Mouse (Mus musculus) brain, adult 10 weeks (tissue): ENCODE results near the gene Foxa2. TPM values are rescaled to one million over a fixed set of nuclear protein-coding genes. Genes with fewer than 3 reads are reported as not detected.

ENCODE experiments used
- polyA plus RNA-seq: library from polyadenylated mRNA; stranded (reverse); fragments of 350-450 nt; fragmentation: Illumina TruSeq; extraction: RNeasy Lipid Tissue Mini Kit (QIAGEN cat#74804); gene quantifications from one replicate; pipeline ENCODE4 v1.2.3, GENCODE M21; 2015; ENCODE audit warnings: low read depth, low replicate concordance

Gene Foxa2
- 0.36 TPM for polyA plus RNA-seq

DNA sequence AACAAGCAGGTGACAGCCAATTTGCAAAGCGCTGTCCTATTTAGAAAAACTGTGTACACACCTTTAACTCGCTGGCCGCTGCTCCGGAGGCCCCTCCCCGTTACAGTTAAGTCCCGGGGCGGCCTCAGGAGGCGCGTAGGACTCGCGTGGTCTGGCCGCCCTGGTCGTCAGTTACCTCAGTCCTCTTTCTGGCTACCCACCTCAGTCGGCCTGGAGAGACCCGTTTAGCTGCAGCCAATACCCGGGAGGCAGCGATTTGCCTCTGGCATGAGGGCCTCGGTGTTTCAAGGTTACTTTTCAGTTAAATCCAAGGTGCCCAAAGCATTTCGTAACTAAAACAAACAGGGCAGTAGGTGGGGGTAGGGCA, at the start of gene Foxa2:
Gene Foxa2, minus strand, starts transcription at position 171 of the 367 bp plus-strand sequence.

